Mouse (Mus musculus): ENCODE data around the gene Tuba4a.

The Tuba4a gene

DNA sequence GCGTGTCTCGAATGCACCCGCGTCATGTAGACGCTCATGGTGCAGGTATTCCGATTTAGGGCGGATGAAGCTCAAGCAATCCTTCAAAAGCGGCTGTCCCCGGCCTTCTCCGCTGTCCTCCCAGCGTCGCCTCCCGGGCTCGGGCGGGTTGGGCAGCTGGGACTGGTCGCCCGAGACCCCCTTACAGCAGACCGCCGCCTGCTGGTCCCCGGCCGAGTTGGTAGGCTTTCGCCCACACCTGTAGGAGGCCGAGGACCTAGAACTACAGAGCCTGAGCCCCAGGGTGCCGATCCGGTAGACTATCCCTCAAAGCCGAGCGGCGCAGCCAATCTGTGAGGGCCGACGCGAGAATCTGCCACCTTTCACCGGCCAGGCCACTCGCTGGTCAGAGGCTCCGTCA is at the start of gene Tuba4a:
Tuba4a (minus strand) TSS at position 335 of the 400 bp plus-strand sequence.
- DNase-seq (ENCODE audit: low spot score): no peak

DNA sequence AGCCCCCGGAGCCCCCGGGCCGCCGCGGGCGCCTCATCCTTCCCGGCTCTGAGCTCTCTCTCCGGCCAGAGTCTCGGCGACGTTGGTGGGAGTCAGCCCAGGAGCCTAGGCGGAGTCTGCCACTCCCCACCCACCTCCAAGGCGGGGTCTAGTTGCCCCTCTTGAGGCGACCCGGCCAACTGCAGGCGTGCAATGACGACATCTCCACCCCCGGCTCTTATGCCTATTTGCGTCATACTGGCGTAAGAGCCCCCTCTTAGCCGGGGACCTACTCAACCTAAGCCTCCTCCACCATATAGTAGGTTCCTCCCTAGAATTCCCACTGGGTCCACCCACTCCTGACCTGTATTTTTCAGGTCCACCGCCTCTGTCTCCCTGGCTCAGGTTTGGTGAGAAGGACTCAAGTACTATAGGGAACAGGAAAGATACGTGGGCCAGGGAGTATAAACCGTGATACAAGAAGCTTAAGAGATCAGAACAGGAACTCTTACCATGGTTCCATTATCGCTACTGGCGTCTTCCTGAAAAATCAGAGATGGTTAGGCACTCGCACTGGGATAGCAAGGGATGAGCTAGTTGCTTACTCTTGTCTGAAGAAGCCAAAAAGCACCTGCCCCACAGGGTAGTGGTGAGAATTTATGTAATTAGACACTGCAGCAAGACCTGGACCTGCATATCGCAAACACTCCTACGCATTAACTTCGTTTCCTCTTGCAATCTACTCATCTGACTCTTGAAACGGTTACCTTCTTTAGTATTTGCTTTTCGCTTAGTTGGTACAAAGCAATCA is 44.6 kb upstream of the Tuba4a start, which contains the start of gene Ptprn:
Ptprn (minus strand) TSS at position 412 of the 790 bp plus-strand sequence.
- DNase-seq (ENCODE audit: low spot score): no peak

DNA sequence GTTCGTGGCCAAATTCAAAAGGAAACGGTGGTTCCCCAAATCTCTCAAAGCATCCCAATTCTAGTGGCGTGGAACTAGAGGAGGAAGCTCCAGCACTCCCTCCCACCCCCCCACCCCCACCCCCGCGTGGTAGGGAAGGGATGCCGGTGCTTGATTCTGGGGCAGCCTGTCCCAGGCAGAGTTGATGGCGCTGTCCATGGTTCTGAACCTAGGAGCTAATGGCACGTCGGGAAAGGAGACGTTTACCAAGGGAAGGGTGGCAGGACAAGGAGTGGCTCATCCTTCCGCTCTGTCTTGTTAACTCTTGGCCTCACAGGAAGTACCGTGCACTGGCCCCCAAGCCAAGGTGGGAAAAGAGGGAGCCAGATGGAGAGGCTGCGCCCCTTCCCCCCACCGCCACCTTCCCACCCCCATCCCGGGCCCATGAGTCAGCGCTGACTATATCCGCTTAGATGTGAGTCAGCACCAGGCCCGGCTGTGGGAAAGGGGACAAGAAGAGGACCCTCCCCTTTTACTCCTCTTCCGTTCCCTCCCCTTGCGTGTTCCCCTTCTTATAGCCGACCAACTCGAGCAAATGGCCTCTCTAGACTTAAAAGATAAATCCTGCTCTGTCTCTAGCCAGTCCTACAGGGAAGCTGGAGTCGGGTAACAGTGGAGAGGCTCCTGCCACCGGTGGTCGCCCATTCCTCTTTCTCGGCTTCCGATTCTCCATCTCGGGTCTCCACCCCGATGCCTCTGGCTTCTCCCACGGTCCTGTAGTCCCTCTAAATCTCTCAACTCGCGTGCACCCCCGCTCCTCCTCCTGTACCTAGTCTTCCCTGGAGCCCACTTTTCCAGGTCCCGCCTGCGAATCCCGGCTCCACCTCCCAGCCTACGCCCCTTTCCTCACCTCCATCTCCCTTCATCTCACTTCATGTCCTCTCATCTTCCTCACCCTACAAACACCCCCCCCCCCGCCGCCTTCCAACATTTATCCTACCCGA is 43.6 kb upstream of the Tuba4a start:
- DNase-seq (ENCODE audit: low spot score): peak; percentile 68

DNA sequence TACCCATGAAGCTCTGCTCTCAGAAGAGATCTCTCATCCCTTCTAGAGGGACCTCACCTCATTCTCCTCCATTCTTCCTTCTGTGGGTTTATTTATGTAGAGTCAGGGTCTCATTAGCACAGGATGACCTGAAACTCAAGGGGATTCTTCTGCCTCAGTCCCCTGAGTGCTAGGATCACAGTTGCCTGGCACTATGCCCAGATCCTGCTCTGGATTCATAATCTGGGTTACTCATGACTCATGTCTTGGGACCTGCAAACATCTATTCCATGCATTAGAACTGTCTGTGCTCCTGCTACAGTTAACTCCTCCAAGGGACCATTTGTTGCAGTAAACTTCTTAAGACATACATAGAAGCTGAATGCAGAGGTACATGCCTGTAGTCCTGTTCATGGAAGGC is 41.6 kb upstream of the Tuba4a start:
- DNase-seq (ENCODE audit: low spot score): no peak

DNA sequence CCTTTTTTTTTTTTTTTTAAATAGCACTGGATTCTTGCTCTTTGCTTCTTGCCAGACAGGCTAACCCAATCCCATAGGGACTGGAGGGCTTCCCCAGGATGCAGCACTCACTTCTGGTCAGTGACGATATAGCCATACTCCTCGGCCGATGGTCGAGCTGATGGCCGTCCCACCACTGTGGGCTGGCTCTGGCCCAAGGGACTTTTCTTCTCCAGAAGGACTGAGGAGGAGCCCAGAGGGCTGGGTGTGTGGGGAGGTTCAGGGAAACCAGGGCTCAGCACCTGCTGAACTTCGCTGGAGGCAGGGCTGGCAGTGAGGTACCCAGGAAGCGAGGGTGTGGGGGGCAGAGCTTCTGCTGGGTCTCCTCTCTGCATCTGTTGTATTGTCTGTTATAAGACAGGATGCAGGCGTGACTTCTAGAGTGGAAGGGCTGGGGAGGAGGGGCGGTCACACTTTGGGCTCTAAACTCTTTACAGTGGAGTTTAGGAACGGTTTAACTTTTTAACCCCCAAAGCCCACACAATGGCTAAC is 35.9 kb upstream of the Tuba4a start:
- no peak for DNase-seq (ENCODE audit: low spot score)

DNA sequence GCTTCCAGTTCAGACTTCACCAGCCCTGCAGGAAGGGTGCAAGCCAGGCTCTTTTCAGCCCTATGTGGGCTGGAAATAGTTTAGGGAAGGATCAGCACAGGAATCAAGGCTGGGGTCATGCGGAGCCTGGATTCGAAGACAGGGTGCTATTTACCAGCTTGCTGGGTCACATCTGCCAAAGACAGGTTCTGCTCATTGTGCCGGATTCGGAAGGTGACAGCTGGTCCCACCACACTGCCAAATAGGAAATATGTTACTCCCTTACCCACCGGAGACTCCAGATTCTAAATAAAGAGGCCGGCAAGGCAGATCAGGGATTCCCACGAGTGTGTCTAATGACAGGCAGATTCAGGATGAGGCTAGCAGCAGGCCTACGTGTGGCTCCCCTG is 35.0 kb upstream of the Tuba4a start:
- no peak for DNase-seq (ENCODE audit: low spot score)

DNA sequence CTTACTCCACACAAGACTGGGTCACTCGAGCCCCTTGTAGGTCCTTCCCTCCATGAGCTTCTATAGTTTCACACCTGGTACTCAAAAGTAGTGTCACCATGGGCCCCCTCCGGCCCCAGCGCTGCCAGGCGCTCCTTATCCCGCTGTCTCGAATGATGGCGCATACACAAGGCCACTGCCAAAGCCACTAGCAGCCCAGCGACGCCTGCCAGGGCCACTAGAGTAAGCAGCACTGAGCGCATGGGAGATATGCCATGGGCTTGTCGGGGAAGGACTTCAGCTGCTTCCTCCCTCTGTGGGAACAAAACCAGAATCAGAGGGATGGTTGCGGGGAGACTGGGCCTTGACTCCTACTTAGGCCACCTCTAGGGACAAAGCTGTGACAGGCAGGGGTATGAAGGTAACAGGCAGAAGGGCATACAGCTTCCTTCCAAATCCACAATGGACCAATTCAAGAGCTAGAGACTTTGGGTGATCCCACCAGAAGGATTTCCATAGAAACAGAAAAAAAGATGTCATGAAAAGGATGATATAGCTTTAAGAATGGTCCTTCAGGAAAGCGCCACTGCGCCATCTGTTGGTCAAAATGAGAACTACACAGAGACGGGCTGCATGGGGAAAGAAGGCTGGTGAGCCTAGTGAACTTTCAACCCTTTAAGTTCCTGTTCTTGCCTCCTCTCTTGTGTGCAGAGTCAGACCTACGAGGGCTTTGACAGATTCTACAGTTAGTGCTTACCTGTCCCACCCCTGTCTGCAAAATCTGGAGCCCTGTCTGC is 34.4 kb upstream of the Tuba4a start:
- DNase-seq (ENCODE audit: low spot score): peak; percentile 78

DNA sequence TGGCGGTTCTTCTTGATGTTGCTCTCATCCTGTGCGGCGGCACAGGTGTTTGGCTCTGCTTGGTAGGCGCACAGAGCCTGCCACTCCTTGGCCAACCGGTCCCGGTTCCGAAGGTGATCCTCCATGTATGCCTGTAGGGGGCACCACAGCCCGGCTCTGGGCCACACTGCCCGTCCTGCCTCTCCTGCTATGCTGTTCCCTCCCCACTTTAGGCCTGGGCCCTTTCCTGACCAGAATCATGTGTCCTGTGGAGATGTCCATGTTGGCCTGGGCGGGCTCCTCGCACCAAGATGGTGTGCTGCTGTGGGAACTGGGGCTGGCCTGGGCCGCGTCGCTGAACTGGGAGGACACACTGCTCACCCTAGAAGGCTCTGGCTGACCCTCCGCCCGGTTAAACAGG is 33.4 kb upstream of the Tuba4a start:
- no peak for DNase-seq (ENCODE audit: low spot score)

DNA sequence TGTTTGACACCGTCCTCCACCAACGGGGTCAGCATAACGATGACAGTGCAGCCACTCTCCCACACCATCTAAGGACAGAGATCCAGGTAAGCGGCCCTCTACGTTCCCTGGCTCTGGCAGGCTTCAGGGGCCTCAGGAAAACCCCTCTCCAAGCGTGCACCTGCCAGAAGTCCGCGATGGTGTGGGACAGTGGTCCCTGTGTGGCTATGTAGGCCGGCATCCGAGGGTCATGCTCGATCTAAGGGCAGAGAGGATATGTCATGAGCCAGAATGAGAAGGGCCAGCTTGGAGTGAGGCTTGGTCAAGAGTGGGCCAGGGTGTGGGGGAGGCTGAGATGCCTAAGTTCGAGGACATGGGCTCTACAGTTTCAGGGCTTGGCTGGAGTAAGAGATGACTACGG is 32.6 kb upstream of the Tuba4a start:
- DNase-seq (ENCODE audit: low spot score): no peak

DNA sequence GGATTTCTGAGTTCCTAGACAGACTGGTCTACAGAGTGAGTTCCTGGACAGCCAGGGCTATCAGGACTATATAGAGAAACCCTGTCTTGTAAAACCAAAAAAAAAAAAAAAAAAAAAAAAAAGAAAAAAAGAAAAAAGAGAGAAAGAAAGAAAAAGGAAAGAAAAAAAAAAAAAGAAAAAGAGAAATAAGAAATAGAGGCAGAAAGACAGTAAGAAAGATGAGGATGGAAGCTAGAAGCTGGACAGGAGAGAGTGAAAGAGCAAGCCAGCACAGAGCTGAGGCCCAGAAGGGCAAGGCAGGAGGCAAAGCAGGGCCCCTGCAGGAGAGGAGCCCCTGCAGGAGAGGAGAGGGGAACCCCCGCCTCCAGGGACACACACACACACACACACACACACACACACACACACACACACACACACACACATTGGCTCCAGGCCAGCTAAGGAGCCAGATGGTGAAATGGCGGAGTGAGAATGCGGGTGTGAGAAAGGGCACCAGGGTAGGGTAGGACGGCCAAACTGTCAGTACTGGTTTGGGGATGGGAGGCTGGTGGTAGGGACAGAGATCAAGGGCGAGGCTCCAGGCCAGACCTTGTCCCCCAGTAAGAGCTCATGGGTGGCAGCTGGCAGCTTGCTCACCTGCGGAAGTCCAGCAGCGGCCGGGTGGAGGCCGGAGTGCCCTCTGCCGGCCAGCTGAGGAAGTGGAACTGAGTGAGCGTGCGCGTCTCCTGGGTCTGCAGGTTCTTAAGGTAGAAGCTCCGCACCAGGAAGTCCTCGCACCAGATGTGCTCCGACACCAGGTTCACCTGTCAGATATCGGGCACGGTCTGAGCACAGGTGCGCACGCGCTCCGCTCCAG is 31.7 kb upstream of the Tuba4a start:
- peak; percentile 75 for DNase-seq (ENCODE audit: low spot score)

DNA sequence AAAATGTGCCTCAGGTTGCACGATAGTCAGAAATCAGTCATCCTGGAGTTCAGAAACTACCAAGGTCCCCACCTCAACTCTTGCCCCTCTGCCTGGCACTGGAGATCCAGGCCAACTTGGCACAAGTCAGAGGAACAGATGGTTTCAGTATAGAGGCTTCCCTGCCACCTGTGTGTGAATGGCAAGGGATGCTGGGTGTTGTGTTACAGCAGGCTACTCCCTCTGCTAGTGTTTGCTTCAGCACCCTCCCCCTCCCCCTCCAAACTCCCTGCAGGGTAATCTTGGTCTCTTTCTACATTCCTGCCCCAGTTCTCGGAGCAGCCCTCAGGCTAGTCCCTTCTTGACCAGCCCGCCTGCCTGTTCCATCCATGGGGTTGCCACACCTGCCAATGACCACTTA is 30.8 kb upstream of the Tuba4a start:
- no peak for DNase-seq (ENCODE audit: low spot score)

DNA sequence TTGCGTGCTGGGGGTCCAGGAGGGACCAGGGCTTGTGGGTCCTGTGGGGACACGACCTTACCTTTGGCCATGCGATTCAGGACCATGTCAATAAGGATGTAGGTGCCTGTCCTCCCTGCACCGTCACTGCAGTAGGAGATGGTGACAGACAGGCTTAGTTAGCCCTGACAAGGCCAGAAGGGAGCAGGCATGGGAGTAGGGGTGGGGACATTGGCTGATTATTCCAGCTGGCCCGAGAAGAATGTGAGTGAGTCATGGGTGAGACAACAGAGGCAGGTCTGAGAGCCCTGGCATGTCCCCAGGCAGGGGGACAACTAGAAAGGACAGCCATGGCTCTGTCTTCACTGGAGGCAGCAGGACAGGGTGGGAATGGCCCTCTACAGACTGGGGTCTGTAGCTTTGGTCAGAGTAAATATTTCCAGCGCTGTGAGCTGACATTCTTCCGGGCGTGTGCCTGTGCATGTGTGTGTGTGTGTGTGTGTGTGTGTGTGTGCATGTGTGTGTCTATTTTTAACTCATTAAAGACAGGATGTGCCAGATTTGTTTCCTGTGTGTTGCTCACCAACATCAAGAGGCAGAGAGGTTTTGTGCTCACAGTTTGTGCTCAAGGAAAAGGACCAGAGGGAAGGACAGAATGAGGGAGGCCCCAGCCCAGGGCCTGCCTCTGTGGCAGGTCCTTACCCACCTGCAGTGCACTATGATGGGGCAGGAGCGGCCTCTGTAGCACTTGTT is 28.5 kb upstream of the Tuba4a start:
- no peak for DNase-seq (ENCODE audit: low spot score)

DNA sequence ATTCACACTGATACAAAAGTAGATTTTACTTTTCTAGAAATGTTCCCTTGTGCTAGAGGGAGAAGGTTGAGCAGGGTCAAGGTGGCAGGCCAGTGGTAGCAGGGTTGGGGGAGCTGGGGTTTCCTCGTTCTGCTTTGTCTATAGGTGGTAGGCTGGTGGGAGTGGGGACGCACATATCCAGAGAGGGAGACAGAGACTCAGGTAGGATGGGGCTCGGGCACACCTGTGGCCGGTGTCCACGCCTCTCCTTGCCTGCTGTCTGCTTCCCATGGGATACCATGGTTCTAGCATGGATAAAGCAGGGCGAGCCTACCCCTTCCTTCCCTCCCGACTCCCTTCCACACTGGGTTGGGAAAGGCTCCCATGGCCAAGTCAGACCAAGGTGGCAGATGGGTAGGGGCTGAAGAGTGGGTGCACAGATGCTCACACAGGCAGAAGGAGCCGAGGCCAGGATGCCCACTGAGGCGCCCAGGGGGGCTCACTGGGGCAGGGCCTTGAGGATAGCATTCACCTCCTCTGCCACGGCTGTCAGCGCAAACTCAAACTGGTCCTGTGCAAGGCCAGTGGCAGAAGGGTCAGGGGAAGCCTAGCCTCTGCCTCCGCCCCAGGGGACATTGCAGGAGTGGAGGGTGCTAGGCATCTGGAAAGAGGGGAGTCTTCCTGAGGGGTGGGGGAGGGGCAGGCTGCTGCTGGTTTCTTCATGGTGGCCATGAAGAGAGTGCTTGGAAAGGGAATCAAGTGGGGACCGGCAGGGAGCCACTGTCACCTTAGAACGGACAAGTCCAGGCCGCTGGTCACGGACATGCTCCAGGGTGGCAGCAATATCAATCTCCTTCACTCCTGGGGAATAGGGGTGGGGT is 27.6 kb upstream of the Tuba4a start:
- DNase-seq (ENCODE audit: low spot score): no peak

DNA sequence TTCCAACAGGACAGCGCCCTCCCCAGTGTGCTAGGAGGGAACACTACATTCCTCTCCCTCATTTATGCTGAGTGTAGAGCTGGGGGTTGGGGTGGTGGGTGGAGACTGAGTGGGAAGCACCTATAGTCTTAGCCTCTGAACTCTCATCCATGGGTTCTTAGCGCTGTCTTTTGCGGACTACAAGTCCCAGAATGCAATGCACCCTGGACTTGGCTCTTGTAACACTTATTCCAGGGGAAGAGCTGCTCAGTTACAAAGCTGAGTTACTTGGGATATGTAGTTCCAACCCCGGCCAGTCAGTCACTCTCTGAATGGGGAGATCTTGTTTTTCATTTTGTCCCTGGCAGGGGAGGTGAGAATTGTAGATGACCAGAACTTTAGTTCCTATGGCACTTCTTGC is 25.2 kb upstream of the Tuba4a start:
- DNase-seq (ENCODE audit: low spot score): peak; percentile 50

DNA sequence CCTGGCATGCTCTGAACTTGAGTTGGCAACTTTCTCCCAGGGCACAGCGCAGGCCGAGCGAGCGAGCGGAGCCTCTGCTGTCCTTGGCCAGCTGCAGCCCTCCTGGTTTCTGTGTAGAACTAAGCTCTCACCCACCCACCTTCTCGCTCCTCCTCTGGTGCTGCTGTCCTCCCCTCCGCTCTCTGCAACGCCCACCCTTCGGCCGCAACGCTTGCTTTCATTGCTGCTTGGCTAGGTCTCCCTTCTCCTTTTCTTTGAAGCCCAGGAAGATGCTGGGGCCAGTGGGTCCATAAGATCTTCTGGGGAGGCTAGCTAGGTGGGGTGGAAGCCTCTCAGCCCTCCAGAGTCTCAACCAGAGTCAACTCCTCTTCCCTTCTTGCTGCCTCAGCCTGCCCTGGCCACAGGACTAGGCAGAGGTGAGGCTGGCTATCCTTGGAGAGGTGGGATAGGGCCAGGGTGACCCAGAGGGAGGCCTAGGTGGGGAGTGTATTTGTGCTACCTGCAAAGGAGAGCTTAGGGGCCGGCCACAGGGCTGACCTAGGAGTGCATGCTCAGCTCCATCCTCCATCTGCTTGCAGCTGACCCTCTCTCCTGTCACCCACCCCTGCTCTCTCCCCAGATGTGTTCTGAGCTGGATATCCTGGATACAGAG is 24.6 kb upstream of the Tuba4a start:
- DNase-seq (ENCODE audit: low spot score): no peak

DNA sequence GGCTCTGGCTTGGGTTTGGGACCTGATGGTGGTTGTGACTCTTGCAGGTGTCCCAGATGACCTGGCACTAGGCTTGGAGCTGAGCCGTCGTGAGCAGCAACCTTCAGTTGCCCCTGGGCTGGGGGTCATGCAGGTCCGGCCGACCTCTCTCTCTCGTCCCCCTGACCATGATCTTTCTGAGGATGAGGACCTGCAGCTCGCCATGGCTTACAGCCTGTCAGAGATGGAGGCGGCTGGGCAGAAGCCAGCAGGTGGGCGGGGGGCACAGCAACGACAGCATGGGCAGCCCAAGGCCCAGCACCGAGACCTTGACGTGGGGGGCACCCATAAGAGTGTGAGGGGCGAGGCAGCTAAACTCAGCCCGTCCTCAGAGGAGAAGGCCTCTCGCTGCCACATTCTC is 23.7 kb upstream of the Tuba4a start:
- no peak for DNase-seq (ENCODE audit: low spot score)

DNA sequence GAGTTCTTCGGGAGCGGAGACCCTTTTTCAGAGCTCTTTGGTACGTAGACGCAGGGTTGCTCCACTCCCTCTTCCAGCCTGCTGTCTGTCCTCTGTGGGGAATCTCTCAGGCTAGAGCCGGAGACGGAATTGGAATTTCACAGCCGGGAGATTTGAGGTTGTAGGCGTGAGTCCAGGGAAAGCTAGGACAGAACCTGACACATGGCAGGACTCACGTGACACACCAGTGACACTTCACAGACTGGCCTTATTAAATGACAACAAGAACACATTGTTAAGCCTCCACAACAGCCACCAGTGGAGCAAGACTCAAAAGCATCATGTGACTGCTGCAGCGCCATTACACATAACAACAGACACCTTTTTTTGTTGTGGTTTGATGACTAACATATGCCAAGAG is 19.9 kb upstream of the Tuba4a start:
- DNase-seq (ENCODE audit: low spot score): no peak

DNA sequence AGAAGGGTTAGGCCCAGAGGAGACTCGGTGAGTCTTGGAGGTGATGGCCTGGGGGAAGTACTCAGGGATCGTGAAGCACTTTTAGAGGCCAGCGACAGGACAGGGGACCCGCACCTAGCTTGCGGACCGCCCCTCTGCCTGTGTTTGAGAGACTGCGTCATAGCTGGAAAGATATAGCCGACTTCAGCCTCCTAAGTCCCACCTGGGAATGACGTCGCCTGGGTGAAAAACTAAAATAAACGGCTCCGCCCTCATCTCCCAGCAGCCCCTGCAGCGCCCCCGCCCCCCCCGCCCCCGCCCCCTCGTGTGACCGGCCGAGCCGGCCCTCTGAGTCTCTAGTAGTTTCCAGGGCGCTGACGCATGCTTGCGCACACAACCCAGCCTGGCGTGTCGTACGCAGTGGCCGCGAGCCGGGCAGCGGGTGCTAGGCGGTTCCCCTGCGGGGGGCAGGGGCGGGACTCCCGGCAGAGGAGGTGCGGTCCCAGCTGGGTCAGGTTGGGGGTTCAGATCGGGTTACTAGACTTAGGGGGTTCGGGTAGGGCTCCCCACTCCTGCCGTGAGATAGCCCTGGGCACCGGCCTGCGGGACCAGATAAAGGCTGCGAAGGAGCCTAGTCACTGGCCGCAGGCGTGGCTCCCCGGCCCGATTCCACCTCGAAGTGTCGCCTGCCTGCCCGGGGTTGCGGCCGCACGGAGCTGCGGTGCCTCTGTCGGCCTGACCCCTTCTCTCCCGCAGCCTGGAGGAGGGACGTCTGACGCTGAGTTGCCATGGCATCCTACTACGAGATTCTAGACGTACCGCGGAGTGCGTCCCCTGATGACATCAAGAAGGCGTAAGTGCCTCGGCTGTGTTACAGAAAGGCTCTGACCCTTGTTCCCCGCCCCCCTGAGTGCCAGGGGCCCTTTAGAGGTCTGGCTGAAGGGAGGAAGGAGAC is 16.7 kb upstream of the Tuba4a start, which contains the start of gene Dnajb2:
Dnajb2 (plus strand) TSS at position 290 of the 934 bp plus-strand sequence.
- DNase-seq (ENCODE audit: low spot score): peak; percentile 86
